Mouse (Mus musculus) ES-E14 (cell line): Measurements from ENCODE around the gene Ldhal6b.

ENCODE experiments used
- HCFC1 ChIP-seq: IDR thresholded peaks from 2 replicates; pipeline ENCODE4 v1.6.1; 2012; ENCODE audit warnings: low read length, inconsistent platforms, borderline replicate concordance; ENCODE audit not compliant: insufficient read depth
- MAFK ChIP-seq: IDR thresholded peaks from 2 replicates; pipeline ENCODE4 v1.6.1; 2014; ENCODE audit warnings: mild to moderate bottlenecking, low read depth, low read length, inconsistent platforms; ENCODE audit not compliant: insufficient read depth
- ZNF384 ChIP-seq: IDR thresholded peaks from 2 replicates; pipeline ENCODE4 v1.6.1; 2012; ENCODE audit warnings: low read depth, low read length, inconsistent platforms

- no peak for TF ChIP-seq HCFC1
- no peak for TF ChIP-seq MAFK
- TF ChIP-seq ZNF384 = no peak
These were observed 45.6 kb downstream of the Ldhal6b start for GRCm38 (mm10) chr17:5372951-5373350.
